Mouse (Mus musculus): ENCODE results near the gene Nacad.

GRCm38 (mm10) chr11:6598191-6598889, 7.5 kb downstream of the Nacad start:
- TF ChIP-seq CTCF (conservative IDR thresholded peaks at IDR 0.05; ENCODE audit: low read length): no peak
- no peak for TF ChIP-seq NANOG (IDR thresholded peaks at IDR 0.05; ENCODE audit: borderline replicate concordance, low read length)
